Mouse (Mus musculus): ENCODE results near the gene Btbd9.

DNA sequence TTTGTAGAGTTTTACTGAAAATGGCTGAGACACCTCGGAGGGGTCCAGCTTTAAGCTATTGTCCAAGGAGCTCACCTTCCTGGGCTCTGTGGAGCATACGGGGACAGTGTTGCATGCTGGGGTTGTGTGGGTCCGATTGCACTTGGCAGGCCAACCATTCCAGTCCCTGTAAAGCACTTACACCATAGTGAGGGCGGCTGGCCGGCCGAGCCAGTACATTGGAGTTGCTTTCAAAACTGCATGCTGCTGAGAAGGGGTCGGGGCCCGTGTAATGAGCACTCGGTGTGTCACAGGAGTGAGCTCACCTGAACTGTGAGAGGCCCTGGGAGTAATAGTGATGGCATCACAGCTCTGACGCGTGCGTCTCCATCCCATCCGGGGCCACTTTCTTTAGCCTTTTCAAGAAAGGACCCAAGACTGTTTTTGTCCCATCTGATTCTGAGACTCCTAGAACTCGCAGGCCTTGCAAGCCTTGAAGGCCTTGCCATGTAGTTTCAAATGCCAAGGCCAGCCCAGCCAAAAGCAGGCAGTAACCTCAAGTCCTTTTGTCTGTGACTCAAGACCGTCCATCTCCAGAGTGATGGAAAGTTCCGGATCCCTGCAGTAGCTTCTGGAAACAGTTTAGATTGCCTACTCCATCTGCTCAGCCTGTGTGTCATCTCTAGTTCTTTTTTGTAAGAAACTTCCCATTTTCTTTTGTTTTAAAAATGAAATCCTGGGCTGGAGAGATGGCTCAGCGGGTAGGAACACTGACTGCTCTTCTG, 371.0 kb downstream of the Btbd9 start:
- TF ChIP-seq POLR2A (IDR thresholded peaks at IDR 0.05; ENCODE audit: low read depth, low read length) (no peak), CTCF (conservative IDR thresholded peaks at IDR 0.05; ENCODE audit: insufficient read depth, insufficient read length, low read depth, low read length) (no peak)
